Mouse (Mus musculus) C2C12 (cell line): ENCODE results near the gene Blcap.

Source experiments
- CEBPB ChIP-seq: IDR thresholded peaks from one replicate; pipeline ENCODE4 v1.6.1; 2011; ENCODE audit warnings: low read depth, mild to moderate bottlenecking, control low read depth, moderate library complexity
- CTCF ChIP-seq: IDR thresholded peaks from one replicate; pipeline ENCODE4 v1.5.1; 2011; ENCODE audit not compliant: control insufficient read depth, insufficient read depth, insufficient read length
- FOSL1 ChIP-seq: IDR thresholded peaks from one replicate; pipeline ENCODE4 v1.8.0; 2011; ENCODE audit warnings: mild to moderate bottlenecking, low read length; ENCODE audit not compliant: poor library complexity, insufficient read depth, severe bottlenecking
- MAX ChIP-seq: IDR thresholded peaks from one replicate; pipeline ENCODE4 v1.6.1; 2011; ENCODE audit warnings: mild to moderate bottlenecking, control low read depth
- USF1 ChIP-seq: IDR thresholded peaks from one replicate; pipeline ENCODE4 v1.6.1; 2011; ENCODE audit warnings: low read depth, mild to moderate bottlenecking, control low read depth, moderate library complexity

GRCm38 (mm10) chr2:157561165-157561836, 9.8 kb downstream of the Blcap start:
- TF ChIP-seq USF1: no peak
- TF ChIP-seq CTCF: no peak
- no peak for TF ChIP-seq FOSL1
- TF ChIP-seq CEBPB: no peak
- no peak for TF ChIP-seq MAX
